Mouse (Mus musculus): Measurements from ENCODE around the gene Tomm40l. TPM values are rescaled to one million over a fixed set of nuclear protein-coding genes. Genes with fewer than 3 reads are reported as not detected.

Tomm40l gene
- 4.5 and 6.5 TPM in 2 replicates for polyA plus RNA-seq (2012; rRNA removed)

GRCm38 (mm10) chr1:171222238-171223155 is at the start of gene Tomm40l:
Tomm40l (minus strand) TSS chr1:171222514.
- peak within 1 kb of the TSS; percentile 63 for H3K27ac ChIP-seq (ENCODE audit: control insufficient read depth, insufficient read depth, low read depth, low read length)
- TF ChIP-seq POLR2A (IDR thresholded peaks at IDR 0.05; ENCODE audit: control insufficient read depth, low read depth, low read length) (peak; percentile 50), CTCF (IDR thresholded peaks at IDR 0.05; ENCODE audit: control insufficient read depth, insufficient read depth, insufficient replicate concordance, low read depth, low read length) (no peak)
- H3K4me3 ChIP-seq (ENCODE audit: control insufficient read depth, low read depth, low read length) = peak within 1 kb of the TSS; percentile 85
- H3K27me3 ChIP-seq (ENCODE audit: control insufficient read depth, insufficient read depth, low read length) = no peaks in the 10 kb centered on the region
- H3K36me3 ChIP-seq (ENCODE audit: control insufficient read depth, insufficient read depth, low read length) = no peaks in the 10 kb centered on the region
- H3K4me1 ChIP-seq (ENCODE audit: control insufficient read depth, insufficient read depth, low read length) = peaks cover 11% of the 10 kb centered on the region

DNA sequence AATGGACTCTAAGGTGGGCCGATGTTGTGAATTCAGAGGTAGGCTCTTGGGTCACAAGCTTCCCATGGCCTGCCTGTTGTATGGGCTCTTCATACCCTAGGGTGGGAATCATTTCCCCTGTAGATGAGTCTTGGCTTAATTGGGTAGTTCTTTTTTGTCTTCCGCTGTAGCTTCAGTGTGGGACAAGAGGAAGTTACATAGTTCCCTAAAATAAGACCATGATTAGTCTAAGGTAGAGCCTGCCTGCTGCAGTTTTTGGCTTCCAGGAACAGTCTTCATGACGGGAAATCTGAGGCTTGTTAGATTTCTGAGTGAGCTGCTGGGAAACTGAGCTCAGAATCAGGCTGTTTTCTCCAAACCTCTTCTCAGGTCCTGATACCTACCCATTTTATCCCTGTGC is 49.8 kb upstream of the Tomm40l start:
- H3K36me3 ChIP-seq (ENCODE audit: control insufficient read depth, insufficient read depth, low read length) = peaks cover 2% of the 10 kb centered on the region
- no peaks in the 10 kb centered on the region for H3K27me3 ChIP-seq (ENCODE audit: control insufficient read depth, insufficient read depth, low read length)
- no peak overlapping the region for H3K27ac ChIP-seq (ENCODE audit: control insufficient read depth, insufficient read depth, low read depth, low read length)
- H3K4me1 ChIP-seq (ENCODE audit: control insufficient read depth, insufficient read depth, low read length) = peaks cover 9% of the 10 kb centered on the region
- H3K4me3 ChIP-seq (ENCODE audit: control insufficient read depth, low read depth, low read length) = no peak overlapping the region
- no peak for TF ChIP-seq CTCF (IDR thresholded peaks at IDR 0.05; ENCODE audit: control insufficient read depth, insufficient read depth, insufficient replicate concordance, low read depth, low read length)
- no peak for TF ChIP-seq POLR2A (IDR thresholded peaks at IDR 0.05; ENCODE audit: control insufficient read depth, low read depth, low read length)

DNA sequence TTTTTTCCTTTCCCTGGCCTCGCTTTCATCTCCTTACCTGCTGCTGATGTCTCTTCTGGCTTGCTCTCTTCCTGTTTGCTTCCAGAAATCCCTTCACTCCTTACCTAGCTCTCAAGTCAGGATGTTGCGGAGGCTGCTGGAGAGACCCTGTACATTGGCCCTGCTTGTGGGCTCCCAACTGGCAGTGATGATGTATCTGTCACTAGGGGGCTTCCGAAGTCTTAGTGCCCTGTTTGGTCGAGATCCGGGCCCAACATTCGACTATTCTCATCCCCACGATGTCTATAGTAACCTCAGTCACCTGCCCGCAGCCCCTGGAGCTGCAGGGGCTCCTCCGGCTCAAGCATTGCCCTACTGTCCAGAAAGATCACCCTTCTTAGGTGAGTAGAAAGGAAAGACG is 49.3 kb upstream of the Tomm40l start:
- H3K4me3 ChIP-seq (ENCODE audit: control insufficient read depth, low read depth, low read length) = no peak overlapping the region
- no peak overlapping the region for H3K27ac ChIP-seq (ENCODE audit: control insufficient read depth, insufficient read depth, low read depth, low read length)
- no peak for TF ChIP-seq POLR2A (IDR thresholded peaks at IDR 0.05; ENCODE audit: control insufficient read depth, low read depth, low read length)
- TF ChIP-seq CTCF (IDR thresholded peaks at IDR 0.05; ENCODE audit: control insufficient read depth, insufficient read depth, insufficient replicate concordance, low read depth, low read length) = no peak
- H3K36me3 ChIP-seq (ENCODE audit: control insufficient read depth, insufficient read depth, low read length) = peaks cover 2% of the 10 kb centered on the region
- H3K27me3 ChIP-seq (ENCODE audit: control insufficient read depth, insufficient read depth, low read length) = no peaks in the 10 kb centered on the region
- H3K4me1 ChIP-seq (ENCODE audit: control insufficient read depth, insufficient read depth, low read length) = peaks cover 9% of the 10 kb centered on the region

- H3K36me3 ChIP-seq (ENCODE audit: control insufficient read depth, insufficient read depth, low read length) = peaks cover 2% of the 10 kb centered on the region
- TF ChIP-seq POLR2A (IDR thresholded peaks at IDR 0.05; ENCODE audit: control insufficient read depth, low read depth, low read length) (no peak), CTCF (IDR thresholded peaks at IDR 0.05; ENCODE audit: control insufficient read depth, insufficient read depth, insufficient replicate concordance, low read depth, low read length) (no peak)
- H3K4me3 ChIP-seq (ENCODE audit: control insufficient read depth, low read depth, low read length) = peak overlapping the region; percentile 94
- H3K27me3 ChIP-seq (ENCODE audit: control insufficient read depth, insufficient read depth, low read length) = no peaks in the 10 kb centered on the region
- H3K4me1 ChIP-seq (ENCODE audit: control insufficient read depth, insufficient read depth, low read length) = peaks cover 9% of the 10 kb centered on the region
- no peak overlapping the region; the same call in 1 of the 2 replicates for H3K27ac ChIP-seq (ENCODE audit: control insufficient read depth, insufficient read depth, low read depth, low read length)
Measured at GRCm38 (mm10) chr1:171271196-171271595, 48.9 kb upstream of the Tomm40l start.

DNA sequence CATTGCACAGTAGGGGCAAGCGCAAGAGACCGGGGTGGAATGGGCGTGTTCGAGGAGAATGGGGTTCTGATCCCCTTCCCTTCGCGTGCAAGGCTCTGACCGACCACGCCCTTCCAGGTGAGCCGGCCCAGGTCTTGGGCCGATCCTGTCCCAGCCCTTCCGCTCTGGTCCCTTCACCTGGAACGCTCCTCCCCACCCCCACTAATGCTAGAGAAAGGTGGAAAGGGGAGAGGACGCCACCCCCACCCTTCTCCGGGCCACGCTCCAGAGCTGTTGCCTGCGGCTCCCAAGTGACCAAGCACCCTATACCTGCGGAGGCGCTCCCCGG is 48.2 kb upstream of the Tomm40l start:
- peak overlapping the region; percentile 94 for H3K4me3 ChIP-seq (ENCODE audit: control insufficient read depth, low read depth, low read length)
- TF ChIP-seq POLR2A (IDR thresholded peaks at IDR 0.05; ENCODE audit: control insufficient read depth, low read depth, low read length) (no peak), CTCF (IDR thresholded peaks at IDR 0.05; ENCODE audit: control insufficient read depth, insufficient read depth, insufficient replicate concordance, low read depth, low read length) (no peak)
- H3K27me3 ChIP-seq (ENCODE audit: control insufficient read depth, insufficient read depth, low read length) = no peaks in the 10 kb centered on the region
- peaks cover 9% of the 10 kb centered on the region for H3K4me1 ChIP-seq (ENCODE audit: control insufficient read depth, insufficient read depth, low read length)
- peak overlapping the region; percentile 80 for H3K27ac ChIP-seq (ENCODE audit: control insufficient read depth, insufficient read depth, low read depth, low read length)
- peaks cover 2% of the 10 kb centered on the region for H3K36me3 ChIP-seq (ENCODE audit: control insufficient read depth, insufficient read depth, low read length)

DNA sequence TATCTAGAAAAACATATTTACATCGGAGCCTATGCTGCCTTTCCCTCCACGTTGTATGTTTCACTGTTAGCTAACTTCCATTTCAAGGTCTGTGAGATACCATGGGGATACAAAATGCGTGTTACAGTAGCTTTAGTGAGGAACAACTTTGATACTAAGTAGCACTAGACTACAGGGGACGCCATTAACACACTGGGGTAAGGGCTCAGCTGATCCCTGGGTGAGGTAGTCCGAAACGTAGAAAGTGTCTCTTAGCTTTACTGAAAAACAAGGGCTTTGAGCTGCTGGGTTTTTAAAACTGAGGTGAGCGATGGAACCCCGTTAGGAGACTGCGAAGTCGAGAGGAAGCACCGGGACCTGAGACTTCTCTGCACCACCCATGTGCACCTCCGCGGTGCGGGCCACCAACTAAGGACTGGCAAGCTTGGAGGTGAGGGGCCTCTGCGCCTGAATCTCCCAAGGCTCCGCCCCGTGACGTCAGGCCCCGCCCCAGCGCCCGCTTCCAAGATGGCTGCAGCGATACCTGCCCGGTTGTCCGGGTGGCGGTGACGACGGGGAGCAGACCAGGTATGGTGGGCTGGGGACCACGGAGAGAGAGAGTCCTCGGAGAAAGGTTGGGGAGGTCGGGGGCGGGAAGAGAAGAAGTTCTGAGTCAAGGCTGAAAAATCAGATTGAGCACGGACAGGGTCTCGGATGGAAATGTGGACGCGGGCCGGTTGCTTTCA is 47.7 kb upstream of the Tomm40l start, which contains the start of gene B4galt3:
B4galt3 (plus strand) TSS at position 481 of the 725 bp plus-strand sequence.
- Histone ChIP-seq H3K4me1 (ENCODE audit: control insufficient read depth, insufficient read depth, low read length) (peaks cover 9% of the 10 kb centered on the region), H3K27me3 (ENCODE audit: control insufficient read depth, insufficient read depth, low read length) (no peaks in the 10 kb centered on the region), H3K27ac (ENCODE audit: control insufficient read depth, insufficient read depth, low read depth, low read length) (peak within 1 kb of the TSS; percentile 80), H3K36me3 (ENCODE audit: control insufficient read depth, insufficient read depth, low read length) (peaks cover 2% of the 10 kb centered on the region), H3K4me3 (ENCODE audit: control insufficient read depth, low read depth, low read length) (peak within 1 kb of the TSS; percentile 94)
- TF ChIP-seq CTCF (IDR thresholded peaks at IDR 0.05; ENCODE audit: control insufficient read depth, insufficient read depth, insufficient replicate concordance, low read depth, low read length) (no peak), POLR2A (IDR thresholded peaks at IDR 0.05; ENCODE audit: control insufficient read depth, low read depth, low read length) (peak; percentile 95)

DNA sequence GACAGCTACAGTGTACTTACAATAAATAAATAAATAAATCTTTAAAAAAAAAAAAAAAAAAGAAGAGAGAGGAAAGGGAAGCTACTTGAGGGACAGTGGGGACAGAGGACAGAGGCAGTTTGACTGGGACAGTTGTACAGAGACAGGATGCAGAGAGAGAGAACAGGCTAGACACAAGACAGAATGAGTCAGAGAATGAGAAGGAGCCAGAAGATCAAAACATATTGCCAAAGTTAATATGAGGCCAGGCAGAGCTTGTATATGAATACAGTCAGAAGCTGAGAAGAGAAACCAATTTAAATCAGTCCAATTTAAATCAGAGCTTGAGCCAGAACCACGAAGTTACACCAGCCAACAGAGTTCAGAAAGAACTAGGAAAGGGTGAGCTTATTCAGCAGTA is 46.0 kb upstream of the Tomm40l start:
- TF ChIP-seq POLR2A (IDR thresholded peaks at IDR 0.05; ENCODE audit: control insufficient read depth, low read depth, low read length) (no peak), CTCF (IDR thresholded peaks at IDR 0.05; ENCODE audit: control insufficient read depth, insufficient read depth, insufficient replicate concordance, low read depth, low read length) (no peak)
- no peak overlapping the region for H3K4me3 ChIP-seq (ENCODE audit: control insufficient read depth, low read depth, low read length)
- H3K4me1 ChIP-seq (ENCODE audit: control insufficient read depth, insufficient read depth, low read length) = peaks cover 9% of the 10 kb centered on the region
- no peaks in the 10 kb centered on the region for H3K27me3 ChIP-seq (ENCODE audit: control insufficient read depth, insufficient read depth, low read length)
- H3K27ac ChIP-seq (ENCODE audit: control insufficient read depth, insufficient read depth, low read depth, low read length) = no peak overlapping the region
- no peaks in the 10 kb centered on the region for H3K36me3 ChIP-seq (ENCODE audit: control insufficient read depth, insufficient read depth, low read length)
